In genomic region chr3:86786845-86787351, GRCm38 (mm10) we compare ENCODE assay signal across 8 mouse cellular contexts.
DNase-seq lines count a peak whose midpoint lies in the region; ATAC-seq and TF ChIP-seq lines count a peak whose summit lies in the region.

No protein-coding gene starts in this region.

- H3K4me3 ChIP-seq in intestine, postnatal 0 days (ENCODE audit: low read depth, low read length): no peak overlapping the region
- no peak overlapping the region for H3K4me3 ChIP-seq in limb, embryonic 13.5 days

- 45% methylated on average over 11 of the region's 11 CpGs for WGBS in intestine, postnatal 0 days
- 51% methylated on average over 11 of the region's 11 CpGs for WGBS in limb, embryonic 13.5 days

- H3K27ac ChIP-seq in intestine, postnatal 0 days (ENCODE audit: low read depth, low read length): peak overlapping the region; percentile 15; the same call in 1 of the 2 replicates
- peak overlapping the region; percentile 23; the same call in 1 of the 2 replicates for H3K27ac ChIP-seq in limb, embryonic 13.5 days

- H3K27me3 ChIP-seq in intestine, postnatal 0 days (replicated peaks; ENCODE audit: control insufficient read depth, insufficient read depth, low read length): no peaks in the 10 kb centered on the region
- no peaks in the 10 kb centered on the region for H3K27me3 ChIP-seq in limb, embryonic 13.5 days

- no peak overlapping the region for H3K4me2 ChIP-seq in intestine, postnatal 0 days (replicated peaks; ENCODE audit: low read depth)
- H3K4me2 ChIP-seq in limb, embryonic 13.5 days (replicated peaks): no peak overlapping the region; the same call in 1 of the 2 replicates

- no peak for DNase-seq in frontal cortex, postnatal 25 days (ENCODE audit: low spot score in 2 of 2)
- DNase-seq in cerebellum, postnatal 4 days (ENCODE audit: low spot score in 2 of 2): peak; percentile 63 to 78
- DNase-seq in heart, adult 18-20 months: peak; percentile 77 to 87
- peak; percentile 22 for DNase-seq in retina, embryonic 14.5 days (ENCODE audit: low spot score)
- no peak for DNase-seq in thymus, postnatal 36 days

- no peaks in the 10 kb centered on the region for H3K9me3 ChIP-seq in intestine, postnatal 0 days (ENCODE audit: control insufficient read depth)
- no peaks in the 10 kb centered on the region for H3K9me3 ChIP-seq in limb, embryonic 13.5 days

- H3K9ac ChIP-seq in intestine, postnatal 0 days (ENCODE audit: low read depth, low read length): no peak overlapping the region
- H3K9ac ChIP-seq in limb, embryonic 13.5 days: no peak overlapping the region

- peaks cover 10% of the 10 kb centered on the region for H3K36me3 ChIP-seq in intestine, postnatal 0 days (ENCODE audit: control insufficient read depth, insufficient read depth)
- H3K36me3 ChIP-seq in limb, embryonic 13.5 days: peaks cover 18% of the 10 kb centered on the region; the same call in 1 of the 2 replicates

- TF ChIP-seq CTCF in intestine, postnatal 0 days (IDR thresholded peaks at IDR 0.05; ENCODE audit: low read depth): no peak

- H3K4me1 ChIP-seq in intestine, postnatal 0 days (replicated peaks; ENCODE audit: control insufficient read depth, insufficient read depth, low read length): 0 out of 2 replicates have a peak, but pooled peaks cover 6% of the 10 kb centered on the region
- H3K4me1 ChIP-seq in limb, embryonic 13.5 days: peaks cover 24% of the 10 kb centered on the region

- peak; percentile 56 for ATAC-seq in frontal cortex, adult (ENCODE audit: low TSS enrichment)
- ATAC-seq in intestine, postnatal 0 days: no peak
- 0 out of 2 replicates have a peak, but pooled peaks have one; percentile 33 for ATAC-seq in limb, embryonic 13.5 days (ENCODE audit: low FRiP score, low read depth)

Comparison
In these comparisons a context has a peak if more than half of its experiments do, and no peak if none do; other contexts are left out.
1. DNase-seq: peak in cerebellum, postnatal 4 days (2 of 2), heart, adult 18-20 months (2 of 2) and retina, embryonic 14.5 days (single experiment); none in frontal cortex, postnatal 25 days (0 of 2) and thymus, postnatal 36 days (0 of 2).